Mouse (Mus musculus) mammary gland, adult 2 months (tissue): ENCODE results near the gene Vipas39. TPM values are rescaled to one million over a fixed set of nuclear protein-coding genes. Genes with fewer than 3 reads are reported as not detected.

ENCODE experiments used
- polyA plus RNA-seq: library from polyadenylated mRNA; depleted of rRNA; stranded (reverse); fragments of >200 nt; gene quantifications from 2 replicates; pipeline ENCODE4 v1.2.3, GENCODE M21; 2012; ENCODE audit warnings: low replicate concordance; rRNA removed

Vipas39 gene
- 21.4 and 56.2 TPM in 2 replicates for polyA plus RNA-seq

GRCm38 (mm10) chr12:87266108-87266826, at the start of gene Vipas39, which contains the start of gene Ahsa1:
TSS of gene Vipas39 (minus strand) at chr12:87266256.
TSS of gene Ahsa1 (plus strand) at chr12:87266479.

DNA sequence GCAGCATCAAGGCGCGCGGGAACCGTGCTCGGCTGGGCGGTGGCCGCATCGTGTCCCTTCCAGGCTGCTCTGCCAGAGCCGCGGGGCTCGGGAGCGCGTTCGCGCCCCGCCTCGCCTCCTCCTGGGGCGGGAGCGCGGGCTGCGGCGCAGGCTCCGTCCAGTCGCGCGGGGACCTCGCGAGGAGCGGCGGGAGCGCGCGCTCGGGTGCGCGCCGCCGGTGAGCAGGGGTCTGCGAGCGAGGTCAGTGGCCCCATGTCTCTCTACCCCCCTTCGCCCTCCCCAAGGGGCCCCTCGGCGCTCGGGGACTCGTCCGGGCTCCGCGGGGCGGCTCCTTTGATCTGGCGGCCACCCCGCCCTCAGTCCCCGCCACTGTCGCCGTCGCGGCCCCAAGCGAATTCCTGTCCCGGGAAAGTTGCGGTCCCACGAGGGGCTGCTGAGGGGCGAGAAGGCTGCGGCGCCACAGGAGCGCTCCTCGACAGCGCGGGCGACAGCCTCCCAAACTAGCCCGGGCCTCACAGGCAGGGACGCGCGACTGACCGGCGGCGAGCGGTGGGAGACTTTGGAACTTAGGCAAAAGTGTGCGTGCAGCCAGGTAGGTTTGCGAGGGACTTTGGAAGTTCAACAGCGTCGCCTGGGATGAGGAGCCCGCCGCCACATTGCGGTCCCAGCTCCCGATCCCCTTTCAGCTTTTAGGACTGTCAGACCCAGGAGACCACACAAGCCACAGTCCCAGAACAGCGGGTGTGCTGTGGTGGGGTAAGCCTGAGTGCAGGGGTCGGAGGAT, 33.8 kb upstream of the Vipas39 start, which contains the start of gene Ism2:
Gene Ism2 (minus strand): TSS at position 49 of the 784 bp plus-strand sequence.

DNA sequence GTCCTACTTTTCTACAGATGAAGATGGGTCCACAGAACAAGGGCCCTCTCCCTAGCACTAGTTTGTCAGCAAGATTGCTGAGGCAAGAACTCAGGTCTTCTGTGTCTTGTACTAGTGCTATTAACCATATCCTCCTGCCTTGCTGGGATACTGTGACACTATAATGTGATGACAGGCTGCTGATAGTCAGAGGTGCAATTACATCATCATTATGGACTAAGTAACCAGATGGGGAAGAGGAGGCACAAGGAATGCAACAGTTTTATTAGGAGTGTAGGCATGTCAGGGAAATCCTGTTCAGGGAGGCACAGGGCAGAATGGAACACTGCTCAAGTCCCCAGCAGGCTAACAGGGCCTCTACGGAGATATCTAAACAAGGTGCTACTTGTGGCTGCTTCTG, 27.4 kb downstream of the Vipas39 start, which contains the start of gene Noxred1:
Gene Noxred1 (minus strand): TSS at position 101 of the 400 bp plus-strand sequence.

GRCm38 (mm10) chr12:87199973-87200586, 66.0 kb downstream of the Vipas39 start, which contains the start of gene Tmed8:
TSS of gene Tmed8 (minus strand) at chr12:87200454.

GRCm38 (mm10) chr12:87199206-87199972, 66.7 kb downstream of the Vipas39 start, which contains the start of gene Samd15:
TSS of gene Samd15 (plus strand) at chr12:87199723.

Other genes starting within 250 kb of the Vipas39 start
- 0.04 and 0.14 TPM in 2 replicates for gene Tmem63c, start 244.9 kb downstream of the Vipas39 start, polyA plus RNA-seq
- 0.45 and 0.52 TPM in 2 replicates for gene Ngb, start 163.7 kb downstream of the Vipas39 start, polyA plus RNA-seq
- gene Gstz1, start 119.1 kb downstream of the Vipas39 start, polyA plus RNA-seq, result 350 and 667 TPM in 2 replicates
- gene Pomt2, start 118.3 kb downstream of the Vipas39 start, polyA plus RNA-seq, result 11.8 and 20.6 TPM in 2 replicates
- gene Samd15, start 66.5 kb downstream of the Vipas39 start, polyA plus RNA-seq, result not detected in 2 replicates
- 5.1 and 8.2 TPM in 2 replicates for gene Tmed8, start 65.8 kb downstream of the Vipas39 start, polyA plus RNA-seq
- 0.73 and 1.2 TPM in 2 replicates for gene Noxred1, start 27.5 kb downstream of the Vipas39 start, polyA plus RNA-seq
- gene Ahsa1, start 223 bp upstream of the Vipas39 start, polyA plus RNA-seq, result 34.0 and 47.0 TPM in 2 replicates
- 0.62 and 1.4 TPM in 2 replicates for gene Ism2, start 33.4 kb upstream of the Vipas39 start, polyA plus RNA-seq
- gene Sptlc2, start 122.1 kb upstream of the Vipas39 start, polyA plus RNA-seq, result 6.3 and 12.0 TPM in 2 replicates
- 6.1 and 22.0 TPM in 2 replicates for gene Slirp, start 177.6 kb upstream of the Vipas39 start, polyA plus RNA-seq
- 16.1 and 18.7 TPM in 2 replicates for gene Alkbh1, start 177.8 kb upstream of the Vipas39 start, polyA plus RNA-seq
- 6.1 and 12.5 TPM in 2 replicates for gene Snw1, start 206.0 kb upstream of the Vipas39 start, polyA plus RNA-seq
- gene Gm5788, start 228.5 kb upstream of the Vipas39 start, polyA plus RNA-seq, result not detected in 2 replicates
- not detected in 2 replicates for gene Gm8300, start 248.1 kb upstream of the Vipas39 start, polyA plus RNA-seq